Mouse (Mus musculus) retina, postnatal 1 day (tissue): ENCODE measurements around the gene Tnfrsf21.

Source experiments
- DNase-seq: peaks from one replicate; pipeline ENCODE4 v3.0.0-alpha.2; 2012

The Tnfrsf21 gene

GRCm38 (mm10) chr17:43016371-43017331 lies at the start of gene Tnfrsf21:
TSS of gene Tnfrsf21 (plus strand) at chr17:43016555.
- DNase-seq = peak; percentile 97

- no peak for DNase-seq
Measured at GRCm38 (mm10) chr17:42968174-42968573, 48.2 kb upstream of the Tnfrsf21 start.

DNA sequence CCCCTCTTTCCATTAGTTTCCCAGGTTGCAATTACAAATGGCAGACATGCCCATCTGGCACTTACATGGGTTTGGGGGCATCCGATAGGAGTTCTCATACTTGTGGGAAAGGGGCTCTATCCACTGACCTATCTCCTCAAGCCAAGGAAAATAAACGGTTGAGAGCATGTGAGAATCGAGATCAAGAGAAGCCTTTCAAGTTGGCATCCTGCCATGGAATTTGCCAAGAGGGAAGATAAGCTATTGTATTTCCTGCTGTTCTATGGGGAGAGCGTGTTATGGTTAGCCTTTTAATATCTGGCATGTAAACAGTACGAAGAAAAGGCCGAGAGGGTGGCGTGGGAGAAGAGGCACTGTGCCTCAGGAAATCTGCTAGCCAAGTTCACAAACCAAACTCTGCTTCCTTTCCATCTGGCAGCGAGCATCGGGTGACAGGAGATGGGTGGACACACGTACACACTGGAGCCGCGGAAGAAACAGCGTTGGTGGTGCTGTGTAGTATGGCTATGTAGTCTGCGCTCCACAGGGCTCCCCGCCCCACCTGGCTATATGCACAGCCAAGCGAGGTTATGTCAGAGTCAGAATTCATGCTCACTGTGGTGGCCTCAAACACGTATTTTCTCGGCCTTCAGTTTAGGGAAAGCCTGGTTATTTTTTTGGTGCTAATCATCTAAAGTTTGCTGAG lies 40.9 kb upstream of the Tnfrsf21 start:
- DNase-seq = no peak

GRCm38 (mm10) chr17:42977766-42978165 lies 38.6 kb upstream of the Tnfrsf21 start:
- no peak for DNase-seq

GRCm38 (mm10) chr17:42978345-42978744 lies 38.0 kb upstream of the Tnfrsf21 start:
- no peak for DNase-seq

DNA sequence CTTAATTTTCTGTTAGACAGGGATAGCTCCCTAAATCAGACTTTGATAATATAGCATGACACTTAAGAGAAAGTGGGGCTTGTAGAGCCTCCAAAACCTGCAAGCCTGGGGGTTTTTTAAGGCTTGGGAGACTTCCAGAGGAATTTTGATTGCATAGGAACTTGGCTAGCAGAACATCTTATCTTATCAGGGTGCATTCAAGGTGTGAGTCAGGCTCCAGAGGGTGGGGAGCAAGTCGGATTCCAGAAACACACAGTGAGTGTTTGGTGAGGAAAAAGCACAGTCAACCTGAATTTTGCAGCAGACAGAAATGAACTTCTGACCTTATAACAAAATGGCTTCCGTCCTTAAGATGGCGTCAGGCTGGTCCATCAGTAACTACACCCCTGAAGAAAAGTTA lies 34.5 kb upstream of the Tnfrsf21 start:
- no peak for DNase-seq

GRCm38 (mm10) chr17:42982568-42982967 lies 33.8 kb upstream of the Tnfrsf21 start:
- no peak for DNase-seq

- peak; percentile 29 for DNase-seq
Measured at GRCm38 (mm10) chr17:42985837-42986589, 30.3 kb upstream of the Tnfrsf21 start.

DNA sequence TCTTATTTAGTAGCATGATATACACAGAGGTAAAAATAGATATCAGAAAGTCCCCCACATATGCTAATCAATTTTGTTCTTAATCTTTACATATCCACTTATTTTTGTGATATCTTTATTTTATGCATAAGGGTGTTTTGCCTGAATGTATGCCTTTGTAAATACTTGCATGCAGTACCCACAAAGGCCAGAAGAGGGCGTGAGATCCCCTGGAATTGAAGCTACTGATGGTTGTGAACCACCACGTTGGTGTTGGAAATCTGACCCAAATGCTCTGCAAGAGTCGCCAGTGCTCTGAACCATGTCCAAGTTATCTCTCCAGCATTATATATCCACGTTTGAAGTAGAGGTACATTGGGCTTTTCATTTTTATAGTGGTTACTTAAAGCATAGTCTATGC lies 28.7 kb upstream of the Tnfrsf21 start:
- DNase-seq = peak; percentile 30

- no peak for DNase-seq
Measured at GRCm38 (mm10) chr17:42989981-42990380, 26.4 kb upstream of the Tnfrsf21 start.

- no peak for DNase-seq
Measured at GRCm38 (mm10) chr17:42991112-42991511, 25.2 kb upstream of the Tnfrsf21 start.

DNA sequence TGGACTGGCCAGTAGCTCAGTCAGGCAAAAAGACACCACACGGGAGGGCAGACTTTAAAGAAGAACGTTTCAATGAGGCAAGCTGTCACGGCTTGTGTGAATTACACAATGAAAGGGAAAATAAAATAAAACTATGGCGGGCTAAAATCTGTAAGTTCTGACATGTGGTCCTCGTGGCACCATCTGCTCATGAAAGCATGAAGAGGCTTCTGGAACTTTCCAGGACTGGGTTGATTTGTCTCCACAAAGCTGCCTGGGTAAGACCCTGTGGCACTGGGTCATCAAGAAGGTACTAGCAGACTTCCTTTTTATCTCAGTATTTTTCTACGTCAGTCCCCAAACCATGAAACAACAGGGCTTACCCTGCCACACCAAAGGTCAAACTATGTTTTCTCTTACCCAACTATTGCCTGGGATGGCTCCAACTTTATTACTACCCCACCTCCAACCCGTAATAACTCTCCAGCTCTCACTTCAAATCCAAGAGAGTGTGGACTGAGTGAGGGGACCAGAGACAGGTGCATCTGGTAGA lies 16.8 kb upstream of the Tnfrsf21 start:
- no peak for DNase-seq

DNA sequence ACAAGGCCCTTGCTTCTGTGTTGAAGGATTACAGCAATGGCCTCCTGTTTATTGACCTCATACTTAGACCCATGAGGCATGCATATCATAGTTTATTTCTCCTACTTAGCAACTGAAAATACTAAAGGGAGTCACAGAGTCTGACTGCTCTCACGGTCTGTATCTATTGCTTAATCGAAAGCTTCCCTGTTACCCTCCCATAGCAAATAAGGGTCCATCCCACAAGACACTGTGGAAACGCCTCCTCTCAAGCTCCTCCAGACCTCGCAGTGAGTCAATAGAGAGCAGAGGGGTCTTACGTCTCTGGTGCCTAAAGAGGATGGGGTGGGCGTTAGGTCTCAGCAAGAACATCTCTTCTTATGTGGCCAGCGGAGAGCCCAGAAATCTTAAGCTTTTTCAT lies 15.8 kb upstream of the Tnfrsf21 start:
- DNase-seq = no peak

DNA sequence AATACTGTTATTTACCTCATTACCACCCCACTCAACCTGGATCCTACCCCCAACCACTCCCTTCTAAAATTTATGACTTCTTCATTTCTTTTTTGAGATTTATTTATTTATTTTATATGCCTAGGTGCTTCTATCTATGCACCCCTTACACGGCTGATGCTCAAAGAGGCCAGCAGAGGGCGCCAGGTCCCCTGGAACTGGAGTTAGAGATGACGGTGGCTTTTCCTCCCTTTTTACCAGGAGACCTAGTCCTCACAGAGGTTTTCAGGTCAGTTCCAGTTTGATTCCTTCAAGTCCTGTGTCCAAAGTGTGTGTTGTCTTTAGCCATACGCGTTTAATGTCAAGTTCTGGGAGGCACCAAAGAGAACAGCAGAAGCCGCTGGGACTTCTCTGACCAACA lies 3.6 kb upstream of the Tnfrsf21 start:
- DNase-seq = peak; percentile 79

DNA sequence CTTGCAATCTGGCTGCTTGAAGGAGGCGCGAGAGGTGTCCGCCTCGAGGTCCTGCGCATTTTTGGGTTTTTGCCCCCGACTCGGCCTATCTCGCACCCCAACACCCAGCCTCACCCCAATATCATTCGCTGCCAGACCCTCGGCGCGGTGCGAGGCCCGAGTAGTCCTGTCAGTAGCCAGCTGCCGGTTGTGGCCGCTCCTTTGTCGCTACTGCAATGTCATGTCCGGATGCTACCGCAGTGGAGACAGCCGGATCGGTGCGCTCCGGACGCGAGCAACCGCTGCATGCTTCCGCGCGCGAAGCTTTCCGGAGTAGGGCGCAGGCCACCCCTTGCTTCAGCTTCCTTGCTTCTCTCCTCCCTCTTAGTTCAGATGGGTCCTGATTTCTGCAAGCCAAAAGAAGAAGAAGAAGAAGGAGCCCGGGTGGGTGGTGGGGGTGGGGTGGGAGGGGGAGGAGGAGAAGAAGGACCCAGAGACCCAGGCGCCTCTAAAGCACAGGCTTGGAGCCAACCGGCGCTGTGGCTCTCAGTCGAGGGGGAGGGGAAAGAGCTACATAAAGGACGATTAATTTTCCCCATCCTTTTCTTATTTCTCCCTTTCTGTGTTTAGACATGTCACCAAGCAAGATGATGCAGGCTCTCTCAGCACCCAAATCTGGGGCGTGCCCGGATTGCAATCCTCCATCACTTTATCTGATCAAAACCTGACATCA lies 1.1 kb downstream of the Tnfrsf21 start:
- DNase-seq = peak; percentile 70

- no peak for DNase-seq
Measured at GRCm38 (mm10) chr17:43018071-43018470, 1.7 kb downstream of the Tnfrsf21 start.

GRCm38 (mm10) chr17:43019660-43020059 lies 3.3 kb downstream of the Tnfrsf21 start:
- no peak for DNase-seq

- DNase-seq = no peak
Measured at GRCm38 (mm10) chr17:43021017-43021416, 4.7 kb downstream of the Tnfrsf21 start.

DNA sequence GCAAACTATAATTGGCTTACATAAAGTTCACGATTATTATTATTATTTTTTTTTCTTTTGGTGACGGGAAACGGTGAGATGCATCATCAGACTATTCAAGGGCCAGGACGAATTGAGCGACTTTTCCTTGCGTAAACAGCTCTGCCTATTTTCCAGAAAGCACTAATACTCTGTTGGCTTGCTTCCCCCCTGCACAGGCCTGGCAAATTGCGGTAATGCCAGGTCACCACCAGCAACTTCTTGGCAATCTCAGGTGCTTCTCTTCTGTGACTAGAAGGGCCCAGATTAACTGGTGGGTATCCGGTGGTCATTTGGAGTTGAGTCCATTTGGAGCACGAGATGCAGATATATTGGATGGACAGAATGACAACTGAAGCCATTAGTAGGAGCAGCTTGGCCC lies 5.7 kb downstream of the Tnfrsf21 start:
- no peak for DNase-seq

DNA sequence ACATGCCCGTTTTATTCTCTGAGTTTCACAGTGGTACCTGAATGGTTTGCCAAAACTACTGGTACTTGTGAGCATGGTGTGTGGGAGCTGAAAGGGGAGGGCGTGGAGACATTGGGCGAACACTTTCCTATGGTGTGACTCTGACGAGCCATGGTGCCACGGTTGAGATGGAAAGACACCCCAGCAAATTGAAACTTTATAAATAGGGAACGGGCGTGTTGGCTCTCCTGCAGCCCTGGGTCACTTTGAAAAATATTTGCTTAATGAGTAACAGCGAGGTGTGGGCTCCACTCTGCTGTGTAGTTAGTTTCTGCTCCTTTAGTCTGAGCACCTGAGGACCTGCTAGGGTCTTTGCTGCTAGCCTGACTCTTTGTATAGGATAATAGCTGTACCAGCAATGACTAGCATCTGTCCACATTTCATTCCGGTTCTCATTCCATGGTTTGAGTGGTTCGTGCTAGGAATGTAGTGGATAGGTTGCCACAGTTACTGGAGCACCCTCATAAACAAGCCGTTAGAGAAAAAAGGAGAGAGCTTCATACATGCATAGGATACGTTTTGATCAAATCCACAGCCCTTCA lies 7.4 kb downstream of the Tnfrsf21 start:
- DNase-seq = no peak

- no peak for DNase-seq
Measured at GRCm38 (mm10) chr17:43024531-43024930, 8.2 kb downstream of the Tnfrsf21 start.

- DNase-seq = no peak
Measured at GRCm38 (mm10) chr17:43025048-43025447, 8.7 kb downstream of the Tnfrsf21 start.
